Mouse (Mus musculus) skeletal muscle tissue, postnatal 0 days (tissue): ENCODE measurements around the gene Sult2a7. TPM values are rescaled to one million over a fixed set of nuclear protein-coding genes. Genes with fewer than 3 reads are reported as not detected.

ENCODE experiments used
- polyA plus RNA-seq: library from polyadenylated mRNA; unstranded; fragments of >200 nt; fragmentation: Nextera tagmentation; extraction: Ambion mirVana; gene quantifications from 2 replicates; pipeline ENCODE4 v1.2.1, GENCODE M21; 2015

Sult2a7 gene
- polyA plus RNA-seq, result not detected in 2 replicates

DNA sequence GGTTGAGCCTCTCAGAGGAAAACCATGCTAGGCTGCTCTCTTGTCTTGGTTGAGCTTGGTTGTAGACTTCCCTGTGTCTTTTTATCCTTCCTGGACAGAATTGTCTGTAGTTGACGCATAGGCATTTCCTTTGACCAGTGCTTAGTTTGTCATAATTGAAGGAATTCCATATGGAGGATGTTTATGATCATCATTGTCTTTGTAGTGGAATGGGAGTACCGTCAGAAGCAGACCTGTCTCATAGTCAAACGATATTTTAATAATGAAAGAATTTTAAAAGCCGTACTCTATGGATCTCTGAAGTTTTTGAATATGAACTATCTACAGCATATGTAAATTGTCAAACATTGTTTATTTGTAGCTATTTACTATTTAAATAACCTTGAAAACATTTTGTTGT lies at the start of gene Sult2a7:
Gene Sult2a7 (minus strand): TSS at position 101 of the 400 bp plus-strand sequence.

DNA sequence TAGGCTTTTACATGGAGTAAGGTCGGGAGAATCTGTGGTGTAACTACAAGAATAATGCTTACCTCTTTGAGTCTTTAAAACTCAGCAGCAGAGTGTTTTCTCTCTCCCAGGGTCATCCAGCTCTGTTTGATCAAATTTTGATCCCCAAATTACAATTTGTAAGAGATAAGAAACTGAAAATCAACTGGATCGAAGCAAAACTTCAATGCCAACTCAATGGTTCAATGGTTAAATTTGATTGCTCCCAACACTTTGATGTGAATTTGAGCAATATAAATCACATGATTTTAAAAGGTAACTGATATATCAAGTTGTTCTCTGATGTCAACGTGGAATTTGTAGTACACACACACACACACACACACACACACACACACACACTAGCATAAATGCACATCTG lies 47.5 kb downstream of the Sult2a7 start, which contains the start of gene Sult2a8:
Gene Sult2a8 (minus strand): TSS at position 236 of the 400 bp plus-strand sequence.

Other genes with a start within 250 kb of the Sult2a7 start
- not detected in 2 replicates for gene Sult2a6, start 239.4 kb downstream of the Sult2a7 start, polyA plus RNA-seq
- not detected in 2 replicates for gene Obox8, start 160.7 kb downstream of the Sult2a7 start, polyA plus RNA-seq
- gene Sult2a8, start 47.5 kb downstream of the Sult2a7 start, polyA plus RNA-seq, result not detected in 2 replicates
- 0.03 and 0.05 TPM in 2 replicates for gene Vmn1r90, start 69.3 kb upstream of the Sult2a7 start, polyA plus RNA-seq
- gene Obox7, start 165.3 kb upstream of the Sult2a7 start, polyA plus RNA-seq, result not detected in 2 replicates